Mouse (Mus musculus): ENCODE data around the gene Gbf1.

Gbf1 gene

DNA sequence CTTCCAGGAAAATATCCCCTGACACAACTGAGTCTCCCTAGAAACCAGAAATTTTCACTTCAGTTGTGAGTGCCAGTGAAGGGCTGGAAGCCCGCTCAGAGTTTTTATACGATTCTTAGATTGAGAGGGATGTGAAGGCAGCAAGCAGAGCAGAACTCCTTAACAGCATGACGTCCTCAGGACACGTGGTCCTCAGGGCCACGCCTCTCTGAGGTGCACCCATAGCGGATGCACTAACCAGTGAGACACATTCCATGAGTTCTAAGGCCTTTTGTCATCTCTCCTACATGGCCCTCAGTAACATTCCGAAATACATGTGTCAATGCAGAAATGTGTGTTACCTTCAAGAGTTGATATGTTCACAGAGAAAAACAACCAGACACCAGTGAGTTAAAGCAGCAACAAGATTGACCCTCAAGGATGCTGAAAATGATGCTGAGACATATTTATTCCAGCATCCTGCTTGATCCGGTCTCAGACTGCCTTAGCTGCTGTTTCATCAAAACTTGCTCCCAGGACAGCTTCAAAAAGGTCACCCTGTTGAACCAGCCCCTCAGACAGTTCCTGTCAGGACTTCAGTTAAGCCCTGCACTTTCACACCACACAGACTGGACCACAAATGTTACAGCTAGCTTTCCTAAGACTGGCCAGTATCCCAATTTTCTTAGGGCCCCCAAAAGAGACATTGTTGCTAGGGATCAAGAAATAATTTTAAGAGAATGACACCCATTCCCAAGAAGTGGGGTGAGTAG is 148.2 kb downstream of the Gbf1 start:
- no peak for DNase-seq (ENCODE audit: low read depth, low spot score)

DNA sequence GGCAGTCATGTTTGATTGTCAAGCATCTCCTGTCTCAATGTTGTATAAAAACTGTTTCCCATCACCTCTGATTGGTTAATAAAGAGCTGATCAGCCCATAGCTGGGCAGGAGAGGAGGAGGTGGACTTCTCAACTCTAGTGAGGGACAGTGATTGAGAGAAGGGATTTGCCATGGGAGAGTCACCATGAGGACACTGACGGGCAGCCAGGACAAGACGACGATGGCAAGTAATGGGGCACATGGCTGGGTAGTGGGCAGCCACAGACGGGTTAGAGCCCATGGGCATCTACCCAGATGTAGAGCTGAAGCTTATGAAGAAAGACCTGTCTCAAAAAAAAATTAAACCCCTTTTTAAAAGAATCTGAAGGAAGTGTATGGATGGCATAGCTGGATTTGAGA is 150.2 kb downstream of the Gbf1 start:
- DNase-seq (ENCODE audit: low read depth, low spot score) = no peak

DNA sequence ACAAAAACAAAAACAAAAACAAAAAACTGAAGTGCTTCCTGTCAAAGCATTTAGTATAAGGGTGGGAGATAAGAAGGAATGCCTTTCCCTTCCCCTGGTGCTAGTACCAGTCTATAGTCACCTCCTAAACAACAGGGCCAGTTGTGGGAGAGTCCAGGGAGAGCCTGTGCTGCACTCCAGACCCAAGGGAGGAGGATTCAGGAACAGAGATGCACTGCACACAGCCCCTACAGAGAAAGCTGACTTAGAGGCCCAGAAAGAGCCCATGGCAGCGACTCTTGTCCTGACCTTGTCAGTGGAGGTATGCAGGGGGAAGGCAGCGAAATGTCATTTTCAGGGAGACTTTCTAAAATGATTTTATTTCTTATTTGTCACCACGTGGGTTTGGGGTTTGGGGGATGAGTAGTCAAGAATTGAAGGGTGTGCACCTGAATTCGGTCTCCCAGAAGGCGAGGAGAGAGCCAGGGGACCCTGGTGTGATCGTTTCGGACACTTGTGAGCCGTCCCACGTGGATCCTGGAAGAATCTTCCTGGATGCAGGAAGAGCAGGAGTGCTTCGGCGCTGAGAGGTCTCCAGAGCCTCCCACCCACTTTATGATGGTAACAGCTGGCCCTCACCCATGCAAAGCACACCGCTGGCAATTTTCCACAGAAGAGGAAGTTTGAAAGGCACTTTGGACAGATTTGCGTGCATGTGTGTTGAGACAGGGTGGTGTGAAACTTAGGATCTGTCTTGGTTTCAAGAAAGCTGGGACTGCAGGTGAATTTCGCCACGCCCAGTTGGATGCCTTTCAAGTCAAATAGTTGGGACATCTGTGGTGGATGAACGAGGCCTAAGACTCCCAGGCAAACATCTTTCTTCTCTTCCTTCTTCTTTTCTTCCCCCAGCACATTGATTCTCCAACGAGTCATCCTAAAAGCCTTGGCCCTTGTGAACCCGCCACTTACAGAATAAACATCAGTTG is 151.2 kb downstream of the Gbf1 start:
- DNase-seq (ENCODE audit: low read depth, low spot score) = no peak

DNA sequence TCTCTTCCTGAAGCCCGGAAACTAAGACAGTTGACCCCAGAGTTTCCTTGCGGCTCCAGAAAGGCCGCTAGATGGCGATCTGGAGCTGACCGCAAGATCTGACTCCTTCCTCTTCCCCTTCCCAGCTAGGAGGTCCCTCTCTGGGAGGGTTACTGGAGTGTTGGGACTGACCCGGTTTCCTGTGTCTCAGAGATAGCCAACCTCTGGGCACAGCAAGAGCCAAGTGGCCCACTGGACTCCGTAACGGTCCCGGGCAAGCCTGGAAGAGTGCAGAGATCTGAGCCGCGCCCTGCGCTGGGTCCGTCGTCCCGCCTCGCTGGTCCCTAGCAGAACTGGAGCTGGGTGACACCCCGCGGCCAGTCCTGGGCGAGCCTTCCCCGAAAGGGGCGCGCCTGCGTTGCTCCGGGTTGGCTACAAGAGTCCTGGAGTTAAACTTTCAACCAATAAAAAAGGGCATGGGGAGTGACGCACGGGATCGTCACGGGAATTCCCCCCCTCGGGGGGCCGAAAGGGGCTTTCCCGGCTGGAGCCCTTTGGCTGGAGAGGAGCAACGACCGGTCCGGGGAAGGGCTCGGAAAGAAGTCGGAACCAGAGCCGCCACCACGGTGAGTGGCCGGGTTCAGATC is 152.0 kb downstream of the Gbf1 start, which contains the start of gene Nfkb2:
TSS of gene Nfkb2 (plus strand) at position 105 of the 626 bp plus-strand sequence.
- DNase-seq (ENCODE audit: low read depth, low spot score) = peak; percentile 79

DNA sequence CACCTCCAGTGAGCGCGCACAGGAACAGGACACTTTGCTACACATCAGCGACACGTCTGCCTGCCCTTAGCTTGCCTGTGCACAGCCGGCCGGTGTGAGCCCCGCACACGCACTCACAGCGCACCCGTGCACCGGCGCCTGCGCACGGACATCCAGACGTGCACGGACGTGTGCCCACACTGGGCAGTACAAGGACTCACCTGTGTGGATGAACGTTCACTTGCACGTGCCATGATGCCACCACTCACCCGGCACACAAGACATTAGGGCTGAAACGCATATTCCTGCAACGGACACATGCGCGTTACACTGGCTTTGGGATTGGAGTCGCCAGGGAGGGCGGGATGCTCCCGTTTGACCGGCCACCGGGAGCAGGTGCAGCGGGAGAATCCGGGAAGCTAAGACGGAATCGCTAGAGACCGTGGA is 152.6 kb downstream of the Gbf1 start:
- DNase-seq (ENCODE audit: low read depth, low spot score) = no peak

DNA sequence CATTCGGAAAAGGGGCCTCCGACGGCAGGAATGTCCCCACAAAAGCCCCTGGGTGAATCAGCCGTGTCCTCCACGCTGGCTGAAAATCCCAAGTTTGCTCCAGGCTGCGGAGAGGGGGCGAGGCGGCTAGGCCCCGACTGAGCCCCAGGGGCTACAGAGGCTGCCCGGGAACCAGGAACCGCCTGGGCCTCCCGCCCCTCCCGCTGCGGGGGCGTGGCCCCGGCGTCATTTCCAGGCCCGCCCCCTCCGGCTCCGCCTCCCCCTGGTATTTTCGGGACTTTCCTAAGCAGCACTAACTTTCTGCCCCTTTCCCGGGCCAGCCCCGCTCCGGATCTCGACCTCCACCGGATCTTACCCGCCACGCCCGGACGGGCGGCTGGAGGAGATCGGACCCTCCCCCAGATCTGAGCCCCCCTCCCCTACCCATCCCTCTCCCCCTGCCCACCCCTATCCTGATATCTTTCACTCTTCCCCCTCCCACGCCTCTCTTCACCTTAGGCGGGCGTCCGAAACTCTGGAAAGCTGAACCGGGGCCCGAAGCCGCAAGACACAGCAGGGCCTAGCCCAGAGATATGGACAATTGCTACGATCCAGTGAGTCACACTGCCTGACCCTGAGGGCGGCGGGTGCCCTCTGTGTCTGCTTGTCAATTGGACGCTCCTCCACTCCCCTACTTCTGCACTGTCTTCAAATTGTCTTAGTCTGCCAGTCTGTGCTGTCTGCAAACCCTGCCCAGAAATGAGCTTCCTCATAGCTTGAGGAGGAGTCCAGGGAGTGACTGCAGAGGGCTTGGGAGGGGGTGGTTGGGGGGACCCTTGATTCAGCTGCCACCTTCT is 153.3 kb downstream of the Gbf1 start:
- peak; percentile 77 for DNase-seq (ENCODE audit: low read depth, low spot score)

DNA sequence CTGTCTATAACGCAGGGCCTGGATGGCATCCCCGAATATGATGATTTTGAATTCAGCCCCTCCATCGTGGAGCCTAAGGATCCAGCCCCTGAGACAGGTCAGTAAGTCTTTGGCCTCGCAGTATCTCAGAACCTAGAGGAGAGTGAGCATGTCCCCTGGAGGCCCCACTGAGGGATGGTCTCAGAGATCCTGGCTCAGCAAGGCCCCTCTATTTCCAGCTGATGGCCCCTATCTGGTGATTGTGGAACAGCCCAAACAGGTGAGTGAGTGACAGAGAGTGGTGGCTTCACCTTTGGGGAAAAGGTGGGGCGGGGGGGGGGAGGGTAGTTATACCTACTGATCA is 153.9 kb downstream of the Gbf1 start:
- DNase-seq (ENCODE audit: low read depth, low spot score) = no peak

DNA sequence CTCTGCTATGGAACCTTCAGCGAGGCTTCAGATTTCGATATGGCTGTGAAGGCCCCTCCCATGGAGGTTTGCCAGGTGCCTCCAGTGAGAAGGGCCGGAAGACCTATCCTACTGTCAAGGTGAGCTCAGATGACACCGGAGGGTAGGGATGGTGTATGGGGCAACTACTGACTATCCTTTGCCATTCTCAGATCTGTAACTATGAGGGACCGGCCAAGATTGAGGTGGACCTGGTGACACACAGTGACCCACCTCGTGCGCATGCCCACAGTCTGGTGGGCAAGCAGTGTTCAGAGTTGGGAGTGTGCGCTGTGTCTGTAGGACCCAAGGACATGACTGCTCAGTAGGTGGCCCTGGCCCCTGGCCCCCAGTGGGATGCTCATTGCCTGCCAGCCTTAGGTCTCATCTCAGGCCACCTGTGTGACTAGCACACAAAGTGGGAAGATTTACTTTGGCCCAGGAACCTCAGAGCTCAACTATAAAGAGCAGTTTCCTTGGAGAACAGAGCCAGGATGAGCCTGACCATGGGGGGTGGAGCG is 154.5 kb downstream of the Gbf1 start:
- no peak for DNase-seq (ENCODE audit: low read depth, low spot score)

DNA sequence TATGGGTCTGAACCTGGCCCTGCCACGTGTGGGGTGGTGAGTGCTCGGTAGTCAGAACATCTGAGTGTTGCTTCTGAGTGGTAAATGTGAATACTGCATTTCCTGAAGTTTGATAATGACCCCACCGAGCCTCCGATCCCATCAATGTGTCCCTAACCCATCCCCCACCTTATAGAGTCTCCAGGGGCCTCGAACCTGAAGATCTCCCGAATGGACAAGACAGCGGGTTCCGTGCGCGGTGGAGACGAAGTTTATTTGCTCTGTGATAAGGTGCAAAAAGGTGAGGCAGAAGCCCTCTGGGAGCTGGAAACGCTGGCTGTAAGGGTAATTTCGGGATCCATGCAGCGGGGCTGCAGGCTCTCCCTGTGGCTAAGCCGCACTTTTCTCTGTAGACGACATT is 155.5 kb downstream of the Gbf1 start:
- DNase-seq (ENCODE audit: low read depth, low spot score) = no peak

DNA sequence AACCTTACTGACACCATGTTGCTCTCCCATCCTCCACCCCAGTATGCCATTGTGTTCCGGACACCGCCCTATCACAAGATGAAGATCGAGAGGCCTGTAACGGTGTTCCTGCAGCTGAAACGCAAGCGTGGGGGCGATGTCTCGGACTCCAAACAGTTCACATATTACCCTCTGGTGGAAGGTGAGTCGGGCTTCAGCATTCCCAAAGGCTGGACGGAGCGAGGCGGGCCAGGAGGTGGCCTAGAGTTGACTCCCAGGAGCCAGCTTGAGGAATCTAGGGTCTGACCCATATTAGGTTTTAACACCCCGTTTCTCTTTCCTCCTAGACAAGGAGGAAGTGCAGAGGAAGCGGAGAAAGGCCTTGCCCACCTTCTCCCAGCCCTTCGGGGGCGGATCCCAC is 156.0 kb downstream of the Gbf1 start:
- no peak for DNase-seq (ENCODE audit: low read depth, low spot score)

DNA sequence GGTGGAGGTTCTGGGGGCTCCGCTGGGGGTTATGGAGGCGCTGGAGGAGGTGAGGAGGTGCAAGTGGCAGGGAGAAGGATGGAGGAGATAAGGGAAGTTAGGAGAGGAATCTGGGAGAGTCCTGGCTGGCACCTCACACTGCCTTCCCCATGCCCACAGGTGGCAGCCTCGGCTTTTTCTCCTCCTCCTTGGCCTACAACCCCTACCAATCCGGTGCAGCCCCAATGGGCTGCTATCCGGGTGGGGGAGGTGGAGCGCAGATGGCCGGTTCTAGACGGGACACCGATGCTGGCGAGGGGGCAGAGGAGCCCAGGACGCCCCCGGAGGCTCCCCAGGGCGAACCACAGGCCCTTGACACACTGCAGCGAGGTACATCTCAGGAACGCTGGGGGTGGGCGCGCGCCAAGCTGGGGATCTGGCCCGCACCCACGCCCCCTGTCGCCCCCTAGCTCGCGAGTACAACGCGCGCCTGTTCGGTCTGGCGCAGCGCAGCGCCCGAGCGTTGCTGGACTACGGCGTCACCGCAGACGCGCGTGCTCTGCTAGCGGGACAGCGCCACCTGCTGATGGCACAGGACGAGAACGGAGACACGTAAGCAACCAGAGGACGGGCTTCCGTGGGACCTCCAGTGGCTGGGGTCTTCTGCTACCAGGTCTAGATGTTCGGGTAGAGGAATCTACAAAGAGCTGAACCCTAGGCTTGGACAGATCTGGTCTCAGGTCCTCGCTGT is 156.6 kb downstream of the Gbf1 start:
- peak; percentile 87 for DNase-seq (ENCODE audit: low read depth, low spot score)

DNA sequence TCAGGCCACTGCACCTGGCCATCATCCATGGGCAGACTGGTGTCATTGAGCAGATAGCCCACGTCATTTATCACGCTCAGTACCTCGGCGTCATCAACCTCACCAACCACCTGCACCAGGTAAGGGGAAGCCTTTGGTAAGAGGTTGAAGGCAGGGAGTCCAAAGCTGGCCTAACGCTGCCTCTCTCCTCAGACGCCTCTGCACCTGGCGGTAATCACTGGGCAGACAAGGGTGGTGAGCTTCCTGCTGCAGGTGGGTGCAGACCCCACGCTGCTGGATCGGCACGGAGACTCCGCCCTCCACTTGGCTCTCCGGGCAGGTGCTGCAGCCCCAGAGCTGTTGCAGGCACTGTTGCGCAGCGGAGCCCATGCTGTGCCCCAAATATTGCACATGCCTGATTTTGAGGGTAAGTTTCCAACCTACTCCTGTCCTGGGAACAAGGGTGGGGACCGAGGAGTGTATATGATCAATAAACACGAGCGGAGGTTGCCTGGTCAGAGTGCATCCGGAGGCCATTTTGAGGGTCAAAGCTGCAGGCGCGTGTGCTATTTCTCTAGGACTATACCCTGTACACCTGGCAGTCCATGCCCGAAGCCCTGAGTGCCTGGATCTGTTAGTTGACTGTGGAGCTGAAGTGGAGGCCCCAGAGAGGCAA is 157.5 kb downstream of the Gbf1 start:
- no peak for DNase-seq (ENCODE audit: low read depth, low spot score)

DNA sequence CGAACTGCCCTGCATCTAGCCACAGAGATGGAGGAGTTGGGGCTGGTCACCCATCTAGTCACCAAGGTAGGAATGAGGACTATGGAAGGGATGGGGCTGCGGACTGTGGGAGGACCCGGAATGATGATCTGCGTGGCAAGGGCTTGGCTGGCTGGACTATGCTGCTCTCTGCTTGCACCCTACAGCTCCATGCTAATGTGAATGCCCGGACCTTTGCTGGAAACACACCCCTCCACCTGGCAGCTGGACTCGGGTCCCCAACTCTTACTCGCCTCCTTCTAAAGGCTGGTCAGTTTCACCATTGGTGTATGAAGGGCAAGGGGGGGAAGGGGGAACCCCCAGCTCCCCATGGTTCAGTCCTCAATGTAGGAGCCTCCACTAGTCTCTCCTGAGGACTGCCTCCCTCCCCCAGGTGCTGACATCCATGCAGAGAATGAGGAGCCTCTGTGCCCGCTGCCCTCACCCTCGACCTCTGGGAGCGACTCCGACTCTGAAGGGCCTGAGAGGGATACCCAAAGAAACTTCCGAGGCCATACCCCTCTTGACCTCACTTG is 158.1 kb downstream of the Gbf1 start:
- no peak for DNase-seq (ENCODE audit: low read depth, low spot score)

DNA sequence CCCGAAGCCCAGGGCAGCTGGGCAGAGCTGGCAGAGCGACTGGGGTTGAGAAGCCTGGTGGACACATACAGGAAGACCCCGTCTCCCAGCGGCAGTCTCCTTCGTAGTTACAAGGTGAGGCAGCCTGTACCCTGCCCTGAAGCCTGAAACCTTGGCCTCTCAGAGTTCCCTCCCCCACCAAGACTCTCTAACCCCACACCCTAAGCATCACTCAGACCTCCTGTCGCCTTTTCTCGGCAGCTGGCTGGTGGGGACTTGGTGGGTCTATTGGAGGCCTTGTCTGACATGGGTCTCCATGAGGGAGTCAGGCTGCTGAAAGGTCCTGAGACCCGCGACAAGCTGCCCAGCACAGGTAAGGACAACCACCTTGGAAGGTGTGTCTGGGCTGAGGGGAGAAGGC is 159.0 kb downstream of the Gbf1 start:
- DNase-seq (ENCODE audit: low read depth, low spot score) = no peak

DNA sequence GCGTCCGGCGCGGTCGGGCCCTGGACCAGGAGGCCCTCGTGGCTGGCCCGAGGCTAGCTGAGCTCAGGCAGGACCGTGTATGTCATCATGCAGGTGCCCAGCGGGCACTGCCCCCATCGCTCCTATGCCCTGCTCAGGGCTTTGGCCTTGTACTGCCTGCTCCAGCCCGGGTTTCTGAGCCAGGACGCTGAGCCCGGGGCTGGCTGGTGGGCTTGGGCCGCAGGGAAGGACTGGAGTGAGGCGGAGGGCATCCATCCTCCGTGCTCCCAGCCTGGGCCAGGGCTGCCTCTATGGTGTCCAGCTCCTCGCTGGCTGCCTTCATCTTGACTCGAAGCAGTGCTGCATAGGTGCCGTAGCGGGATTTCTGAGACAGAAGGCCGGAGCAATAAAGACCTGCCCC is 160.3 kb downstream of the Gbf1 start:
- DNase-seq (ENCODE audit: low read depth, low spot score) = no peak

DNA sequence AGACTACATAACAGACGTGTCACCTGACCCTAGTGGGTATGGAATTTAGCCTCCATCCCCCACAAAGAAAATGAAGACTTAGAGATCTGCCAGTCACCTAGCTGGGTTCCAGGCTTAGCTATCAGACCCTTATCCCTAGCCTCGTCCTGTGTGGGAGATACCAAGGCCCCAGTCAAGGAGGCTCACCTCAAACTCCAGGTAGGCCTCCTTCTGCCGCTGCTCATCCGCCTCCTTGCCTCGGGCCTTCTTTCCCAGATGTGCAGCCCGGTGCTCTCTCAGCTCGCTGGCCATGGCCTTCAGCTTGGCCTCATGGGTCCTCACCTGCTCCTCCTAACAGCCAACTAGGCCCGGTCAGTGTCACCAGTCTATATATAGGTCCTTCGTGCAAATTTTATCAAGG is 160.8 kb downstream of the Gbf1 start:
- no peak for DNase-seq (ENCODE audit: low read depth, low spot score)

DNA sequence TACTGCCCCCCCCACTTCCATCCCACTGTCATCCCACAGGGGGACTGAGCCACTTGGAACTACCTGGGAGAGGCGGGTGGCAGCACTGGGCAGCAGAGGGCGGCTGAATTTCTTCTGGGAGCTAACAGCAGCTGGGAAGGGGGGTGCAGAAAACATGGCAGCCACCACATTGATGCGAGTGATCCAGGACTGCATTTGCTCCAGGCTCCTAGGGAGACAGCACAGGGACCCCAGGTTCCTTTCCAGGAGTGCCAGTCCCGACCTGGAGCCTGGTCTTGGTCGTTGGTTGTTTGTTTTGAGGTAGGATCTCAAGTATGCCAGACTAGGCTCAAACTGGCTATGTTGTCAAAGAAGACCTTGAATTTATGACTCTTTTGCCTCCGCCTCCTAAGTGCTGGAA is 161.3 kb downstream of the Gbf1 start:
- no peak for DNase-seq (ENCODE audit: low read depth, low spot score)

DNA sequence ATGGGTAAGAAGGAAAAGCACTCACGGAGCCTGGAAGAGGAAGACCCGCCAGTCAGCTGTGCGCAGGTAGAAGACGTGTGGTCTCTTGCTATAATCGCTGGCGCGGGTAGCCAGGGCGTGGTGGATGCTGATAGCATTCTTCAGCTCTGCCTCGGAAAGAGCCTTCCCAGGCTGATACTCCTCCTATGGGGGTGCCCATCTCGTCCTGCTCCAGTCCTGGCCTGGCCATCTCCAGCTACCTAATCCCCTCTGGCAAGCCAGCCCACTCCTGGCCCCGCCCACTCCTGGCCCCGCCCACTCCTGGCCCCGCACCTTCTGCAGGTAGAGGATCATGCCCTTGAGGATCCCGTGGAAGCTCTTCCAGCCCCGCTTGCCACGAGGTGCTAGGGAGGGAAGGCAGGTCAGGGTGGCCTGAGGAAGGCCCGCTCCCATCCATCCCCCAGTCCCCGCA is 161.9 kb downstream of the Gbf1 start:
- no peak for DNase-seq (ENCODE audit: low read depth, low spot score)

DNA sequence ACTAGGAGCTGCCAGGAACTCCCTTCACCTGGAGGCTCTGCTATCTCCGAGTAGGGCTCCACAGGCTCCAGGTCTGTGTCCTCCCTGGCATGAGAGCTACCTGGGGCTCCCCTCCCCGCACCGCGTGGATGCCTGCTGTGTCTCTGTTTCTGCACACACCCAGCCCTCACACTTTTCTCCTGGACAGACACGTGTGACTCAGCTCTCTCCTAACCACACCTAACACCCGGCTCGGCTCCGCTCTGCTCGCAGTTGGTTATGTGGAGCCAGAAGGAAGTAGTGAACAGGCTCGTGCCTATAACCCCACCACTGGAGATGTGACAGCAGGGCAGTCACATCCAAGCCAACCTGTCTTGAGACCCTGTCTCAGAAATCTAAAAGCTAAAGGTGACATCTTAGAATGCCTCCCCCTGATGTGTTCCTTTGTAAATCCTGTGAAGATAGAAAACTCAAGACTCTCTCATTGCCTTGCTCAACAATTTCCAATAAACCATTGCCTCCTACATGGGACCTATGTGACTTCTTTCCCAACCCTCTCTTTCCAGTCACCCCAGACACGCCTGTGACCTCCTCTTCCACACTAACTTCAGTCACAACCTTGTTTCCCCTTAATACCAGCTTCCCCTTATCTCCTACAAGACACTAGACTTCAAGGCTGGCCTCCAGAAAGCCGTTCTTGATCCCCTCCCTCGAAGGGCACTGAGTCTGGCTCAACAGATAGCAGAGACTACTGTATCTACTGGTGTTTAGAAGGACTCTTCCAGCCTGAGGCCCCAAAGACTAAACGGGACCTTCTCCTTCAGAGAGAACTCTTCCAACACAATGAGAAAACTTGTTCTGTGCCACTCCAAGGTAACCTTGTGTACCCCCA is 162.8 kb downstream of the Gbf1 start:
- DNase-seq (ENCODE audit: low read depth, low spot score) = no peak

Data from embryo, embryonic 11.5 days (tissue).